In the genomic region with DNA sequence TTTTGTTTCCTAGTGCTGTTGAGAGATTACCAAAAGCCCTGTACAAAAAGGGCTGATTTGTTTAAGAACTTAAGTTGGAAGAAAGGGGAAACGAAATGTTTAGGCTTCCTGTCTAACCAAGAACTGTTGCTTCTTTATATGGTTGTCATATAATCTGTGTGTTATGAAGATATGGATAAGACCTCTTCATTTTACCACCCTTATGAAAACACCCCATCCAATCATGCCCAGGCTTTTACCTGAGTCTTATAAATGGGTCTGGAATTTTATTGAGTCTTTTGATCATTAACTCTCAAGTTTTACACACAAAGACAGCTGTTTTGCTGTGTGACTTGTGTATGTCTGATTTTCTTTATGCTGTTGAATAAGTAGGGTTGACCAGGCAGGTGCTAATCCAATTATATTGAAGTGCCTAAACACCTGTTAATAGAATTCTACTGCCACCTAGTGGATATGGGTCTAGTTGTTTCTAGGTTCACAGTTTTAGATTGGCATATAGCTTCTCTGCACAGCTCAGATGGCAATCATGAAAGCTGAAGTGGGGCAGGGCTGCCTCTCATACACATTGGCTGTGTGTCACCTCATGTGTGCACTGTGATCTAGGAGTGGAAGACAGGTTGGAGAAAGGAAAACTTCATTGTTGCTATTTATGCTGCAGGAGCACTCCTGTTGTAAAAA, we compare ENCODE assay signal across 8 mouse cellular contexts. TPM values are rescaled to one million over a fixed set of nuclear protein-coding genes. Genes with fewer than 3 reads are reported as not detected.
DNase-seq lines count a peak whose midpoint lies in the region; ATAC-seq lines count a peak whose summit lies in the region.

No protein-coding gene starts in this region.

- peak; percentile 94 for ATAC-seq in common myeloid progenitor, adult 5-6 weeks (replicated peaks; ENCODE audit: low read depth, poor library complexity, severe bottlenecking)
- peak; percentile 84 for ATAC-seq in inflammation-experienced regulatory T-cells, adult 6 months

- peak; percentile 43 for DNase-seq in layer of hippocampus, adult 11-12 months (ENCODE audit: low spot score)
- DNase-seq in layer of hippocampus, postnatal 36 days = no peak
- DNase-seq in MEL-GATA-1-ER (ENCODE audit: extremely low read depth, low read depth) = peak; percentile 58
- peak; percentile 79 for DNase-seq in lung, postnatal 36 days
- peak; percentile 50 for DNase-seq in thymus, postnatal 14 days
- no peak for DNase-seq in frontal cortex, postnatal 10 days (ENCODE audit: low spot score in 2 of 2)

RNA-seq across cellular contexts. Expression of a gene that starts 57.4 kb away (rescaled TPM):
- total RNA-seq in layer of hippocampus, postnatal 36 days (2021) = 100 to 1,000 TPM; 278 to 293 TPM
- total RNA-seq in common myeloid progenitor, adult 5-6 weeks (2017) = 321 and 329 TPM in 2 replicates
- polyA plus RNA-seq in inflammation-experienced regulatory T-cells, adult 6 months (2017; shearing (Covaris generic)) = 100 to 1,000 TPM; 405 to 568 (median 467) TPM

Comparison
In these comparisons a context has a peak if more than half of its experiments do, and no peak if none do; other contexts are left out.
1. DNase-seq: peak in layer of hippocampus, adult 11-12 months (single experiment), MEL-GATA-1-ER (single experiment), lung, postnatal 36 days (single experiment) and thymus, postnatal 14 days (single experiment); none in layer of hippocampus, postnatal 36 days (0 of 2) and frontal cortex, postnatal 10 days (0 of 2).